Mouse (Mus musculus) granulocyte monocyte progenitor cell, adult 5-6 weeks (primary cell): Measurements from ENCODE around the gene Otop3. TPM values are rescaled to one million over a fixed set of nuclear protein-coding genes. Genes with fewer than 3 reads are reported as not detected.

Source experiments
- ATAC-seq: replicated peaks from 2 replicates; pipeline ENCODE4 v1.8.0; 2016; ENCODE audit warnings: mild to moderate bottlenecking, moderate TSS enrichment, inconsistent platforms; ENCODE audit not compliant: poor library complexity, severe bottlenecking
- total RNA-seq, 2 experiments: library from RNA; stranded (forward) in 1 of 2; stranded (reverse) in 1 of 2; fragments of 200-712, 200-1000 nt in 1 of 2; fragments of >200 nt in 1 of 2; fragmentation: Nextera tagmentation in 1 of 2; gene quantifications; 2 replicates each; pipeline ENCODE4 v1.2.3; 2014 to 2017

Otop3 gene
- total RNA-seq, 2 experiments from 2014 or later: not detected

DNA sequence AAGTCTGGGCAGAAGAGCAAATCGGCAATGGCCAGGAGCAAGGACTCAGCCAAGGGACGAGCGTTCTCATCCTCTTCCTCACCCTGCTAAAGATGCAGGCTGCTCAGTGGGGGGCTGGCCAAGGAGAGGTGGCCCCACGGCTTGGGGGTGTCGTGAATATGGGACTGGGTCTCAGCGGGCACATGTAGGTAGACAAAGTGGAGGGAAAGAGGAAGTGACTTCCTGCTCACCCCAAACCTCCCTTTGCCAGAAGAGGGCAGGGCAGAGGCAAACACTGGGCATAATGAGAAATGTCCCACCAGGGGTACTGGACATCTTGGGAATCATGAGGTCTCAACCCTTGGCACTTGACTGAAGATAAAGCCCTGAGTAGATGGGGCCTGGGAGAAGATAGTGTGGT lies 25.2 kb downstream of the Otop3 start:
- ATAC-seq: peak; percentile 69

GRCm38 (mm10) chr11:115364136-115364535 lies 29.6 kb downstream of the Otop3 start:
- ATAC-seq: no peak

DNA sequence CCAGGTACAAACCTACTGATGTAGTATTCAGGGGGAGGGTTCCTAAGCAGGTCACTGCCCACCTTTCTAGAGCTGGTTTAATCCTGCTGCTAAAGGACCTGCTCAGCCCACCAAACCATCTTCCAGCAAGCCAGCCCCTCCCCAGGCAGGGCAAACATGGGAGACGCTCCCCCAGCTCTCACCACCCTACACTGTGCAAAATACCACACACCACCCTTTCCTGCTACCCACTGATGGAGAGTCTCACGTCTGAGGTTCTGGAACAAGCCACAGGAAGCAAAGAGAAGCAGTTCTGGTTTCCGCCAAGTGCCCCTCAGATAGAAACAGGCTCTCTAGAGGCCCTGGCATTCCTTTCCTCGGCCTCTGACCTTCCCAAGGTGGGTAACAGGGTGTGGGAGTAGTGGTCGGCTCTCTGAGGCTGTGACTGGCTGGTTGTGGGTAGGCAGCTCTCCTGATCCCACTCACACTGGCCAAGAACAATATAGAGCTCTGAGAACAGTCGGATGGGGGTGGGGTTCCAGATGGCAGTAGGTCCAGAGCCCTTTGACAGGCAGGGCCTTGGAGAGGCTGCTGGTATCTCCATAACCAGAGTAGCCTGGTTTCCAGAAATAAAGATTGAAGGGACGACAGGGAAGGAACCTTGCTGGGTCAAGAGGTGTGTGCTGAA lies 31.6 kb downstream of the Otop3 start:
- no peak for ATAC-seq

GRCm38 (mm10) chr11:115366706-115367394 lies 32.3 kb downstream of the Otop3 start:
- ATAC-seq: peak; percentile 20; the same call in 1 of the 2 replicates

GRCm38 (mm10) chr11:115367395-115367944 lies 32.9 kb downstream of the Otop3 start, which contains the start of gene Hid1:
Gene Hid1 (minus strand): TSS chr11:115367756.
- peak; percentile 92 for ATAC-seq

GRCm38 (mm10) chr11:115370368-115370767 lies 35.8 kb downstream of the Otop3 start:
- no peak for ATAC-seq

- ATAC-seq: no peak
These were observed 36.8 kb downstream of the Otop3 start for GRCm38 (mm10) chr11:115371354-115371753.

- no peak for ATAC-seq
These were observed 37.5 kb downstream of the Otop3 start for GRCm38 (mm10) chr11:115372015-115372414.

DNA sequence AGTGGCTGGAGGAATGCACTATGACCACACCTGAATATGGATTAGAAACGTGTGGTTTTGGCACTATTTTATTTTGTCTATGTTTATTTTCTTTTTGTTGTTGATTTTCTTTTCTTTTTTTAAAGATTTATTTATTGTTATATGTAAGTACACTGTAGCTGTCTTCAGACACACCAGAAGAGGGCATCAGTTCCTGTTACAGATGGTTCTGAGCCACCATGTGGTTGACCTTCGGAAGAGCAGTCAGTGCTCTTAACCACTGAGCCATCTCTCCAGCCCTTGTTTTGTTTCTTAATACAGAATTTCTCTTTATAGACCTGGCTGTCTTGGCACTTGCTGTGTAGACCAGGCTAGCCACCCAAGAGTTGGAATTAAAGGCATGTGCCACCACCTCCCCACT lies 38.2 kb downstream of the Otop3 start:
- ATAC-seq: no peak

DNA sequence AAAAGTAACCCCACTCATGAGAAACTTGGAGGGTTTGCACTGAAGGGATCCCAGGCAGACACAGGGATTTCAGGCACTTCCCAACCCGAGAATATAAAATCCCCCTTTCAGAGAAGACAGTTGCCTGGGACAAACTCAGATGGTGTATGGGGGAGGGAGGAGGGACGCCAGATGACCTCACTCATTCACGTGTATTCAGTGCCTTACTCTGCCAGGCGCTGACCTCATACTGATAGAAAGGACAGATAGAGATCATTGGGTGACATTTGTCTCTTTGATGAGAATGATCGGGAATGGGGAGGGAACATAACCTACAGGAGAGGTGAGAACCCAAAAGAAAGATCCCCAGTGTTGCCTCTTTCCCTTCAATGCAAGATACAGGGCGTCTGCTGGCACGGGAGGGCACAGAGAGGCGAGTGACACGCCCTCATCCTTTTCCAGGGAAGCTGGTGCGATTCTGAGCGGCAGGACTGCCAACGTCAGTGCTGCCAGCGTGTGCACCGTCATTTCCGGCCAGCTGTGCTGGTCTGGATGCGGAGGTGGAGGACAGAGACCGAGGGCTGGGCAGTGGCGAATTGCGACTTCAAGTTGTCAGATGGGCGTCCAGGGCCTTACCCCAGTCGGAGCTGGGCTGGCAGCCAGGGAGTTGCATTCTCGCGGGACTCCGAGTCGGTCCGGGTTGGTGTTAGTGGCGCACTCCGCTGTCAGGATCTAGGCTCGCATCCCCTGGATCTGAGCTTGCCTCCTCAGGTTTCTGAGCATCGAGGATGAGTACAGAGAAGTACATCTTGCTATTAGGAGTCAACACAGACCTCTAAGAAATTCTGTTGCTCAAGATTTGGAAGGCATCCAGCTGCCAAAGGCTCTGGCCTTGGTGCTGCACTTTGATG lies 39.5 kb downstream of the Otop3 start:
- ATAC-seq: peak; percentile 70

DNA sequence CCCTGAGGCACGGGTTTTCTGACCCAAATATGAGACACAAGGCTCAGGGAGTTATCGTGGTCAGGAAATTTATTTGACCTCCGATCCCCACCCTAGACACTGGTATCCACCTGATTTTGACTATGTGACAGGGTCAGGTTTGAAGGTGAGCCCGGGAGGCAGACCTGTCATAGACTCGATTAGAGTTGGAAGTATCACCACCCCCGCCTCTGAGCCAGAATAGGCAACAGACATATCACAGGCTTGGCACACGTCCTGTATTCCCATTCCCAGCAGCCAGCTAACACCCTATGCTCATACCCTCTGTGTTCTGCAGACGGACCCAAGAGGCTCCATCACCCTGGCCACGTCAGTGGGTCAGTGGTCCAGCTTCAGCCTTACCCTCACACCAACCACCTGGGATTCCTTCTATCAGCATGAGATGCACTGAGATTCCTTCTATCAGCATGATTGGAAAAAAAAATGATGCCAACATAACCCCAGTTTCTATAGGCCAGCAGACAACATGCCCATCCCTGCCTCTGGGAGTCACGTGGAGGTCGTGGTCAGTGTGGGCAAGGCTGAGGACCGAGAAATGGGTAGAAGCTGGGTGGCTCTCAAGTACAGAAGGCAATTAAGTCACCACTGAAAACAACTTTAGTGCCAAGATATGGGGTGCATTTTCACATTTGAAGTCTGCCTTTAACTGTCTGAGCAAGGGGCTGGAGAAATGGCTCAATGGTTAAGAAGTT lies 40.3 kb downstream of the Otop3 start:
- no peak for ATAC-seq

GRCm38 (mm10) chr11:115376722-115377121 lies 42.2 kb downstream of the Otop3 start:
- peak; percentile 31 for ATAC-seq

DNA sequence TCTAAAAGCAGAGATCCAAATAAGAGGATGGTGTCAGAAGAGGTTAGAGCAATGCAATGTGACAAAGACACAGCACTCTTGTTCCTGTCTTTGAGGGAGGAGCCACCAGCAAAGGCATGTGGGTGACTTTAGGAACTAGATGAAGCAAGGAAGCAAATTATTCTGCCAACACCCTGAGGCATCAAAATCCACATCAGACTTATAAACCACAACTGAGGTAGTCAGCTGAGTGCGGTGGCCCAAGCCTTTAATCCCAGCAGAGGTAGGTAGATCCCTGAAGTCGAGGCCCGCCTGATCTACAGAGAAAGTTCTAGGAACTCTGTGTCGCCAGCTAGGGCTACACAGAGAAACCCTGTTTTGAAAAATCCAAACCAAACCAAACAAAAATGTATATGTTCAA lies 42.7 kb downstream of the Otop3 start:
- no peak for ATAC-seq

DNA sequence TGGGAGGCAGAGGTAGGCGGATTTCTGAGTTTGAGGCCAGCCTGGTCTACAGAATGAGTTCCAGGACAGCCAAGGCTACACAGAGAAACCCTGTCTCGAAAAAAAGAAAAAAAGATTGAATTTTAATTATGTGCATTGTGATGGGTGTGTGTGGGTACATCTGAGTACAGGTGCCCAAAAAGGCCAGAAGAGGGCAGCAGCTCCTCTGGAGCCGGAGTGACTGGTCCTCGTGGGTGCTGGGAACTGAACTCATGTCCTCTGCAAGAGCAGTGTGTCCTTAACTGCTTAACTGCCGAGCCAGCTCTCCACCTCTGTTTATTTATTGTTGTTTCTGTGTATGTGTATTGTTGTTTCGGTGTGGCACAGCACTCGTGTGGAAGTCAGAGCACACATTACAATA lies 43.3 kb downstream of the Otop3 start:
- no peak for ATAC-seq

GRCm38 (mm10) chr11:115381276-115381675 lies 46.7 kb downstream of the Otop3 start:
- ATAC-seq: no peak

- ATAC-seq: peak; percentile 55
These were observed 47.4 kb downstream of the Otop3 start, which contains the start of gene Cdr2l for GRCm38 (mm10) chr11:115381743-115382539. Gene Cdr2l (plus strand): TSS chr11:115381916.

DNA sequence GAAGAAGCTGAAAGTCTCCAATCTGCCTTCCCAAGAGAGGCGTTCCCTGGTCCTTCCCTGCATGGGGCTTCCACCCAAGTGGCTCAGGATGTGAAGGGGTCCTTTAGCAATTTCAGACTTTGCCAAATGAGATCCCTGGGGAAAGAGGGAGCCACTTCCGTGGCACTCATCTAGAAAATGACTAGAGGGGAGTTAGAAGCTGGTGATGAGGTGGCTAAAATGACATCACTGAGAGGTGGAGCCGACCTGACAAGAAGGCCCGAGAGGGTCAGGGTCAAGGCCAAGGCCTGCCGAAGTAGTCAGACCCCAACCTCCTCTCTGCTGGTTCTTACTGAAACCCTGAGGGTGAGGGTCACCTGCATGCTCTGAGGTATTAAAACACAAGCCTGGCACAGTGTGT lies 48.4 kb downstream of the Otop3 start:
- ATAC-seq: no peak

GRCm38 (mm10) chr11:115383701-115384474 lies 49.4 kb downstream of the Otop3 start:
- no peak for ATAC-seq
